Mouse (Mus musculus) thymus, postnatal 36 days (tissue): ENCODE measurements at regions not wholly inside any gene's neighbourhood (a gene's known extent, or its start where the extent isn't known, plus 50 kb on each side); places are given as distances from the start of the nearest gene placed in this dataset.

Experiments used
- DNase-seq, 2 experiments: peaks; one replicate each; pipeline ENCODE4 v3.0.0; 2022; ENCODE audit warnings: mixed read lengths in 2 of 2

- DNase-seq, result peak; percentile 59 to 75
Measured at GRCm38 (mm10) chr17:87202958-87203720, 62.6 kb downstream of the Mcfd2 start.

GRCm38 (mm10) chr17:87202490-87202889 is 63.2 kb downstream of the Mcfd2 start:
- DNase-seq, result peak; percentile 30 to 45

GRCm38 (mm10) chr17:87200721-87201242 is 65.0 kb downstream of the Mcfd2 start:
- DNase-seq, result no peak

- DNase-seq, result no peak
Measured at GRCm38 (mm10) chr17:87200134-87200533, 65.6 kb downstream of the Mcfd2 start.

- DNase-seq, result no peak
Measured at GRCm38 (mm10) chr17:87199134-87199533, 66.6 kb downstream of the Mcfd2 start.

- no peak for DNase-seq
Measured at GRCm38 (mm10) chr17:87197434-87197833, 68.3 kb downstream of the Mcfd2 start.

- DNase-seq, result no peak
Measured at GRCm38 (mm10) chr17:87194639-87195038, 71.1 kb downstream of the Mcfd2 start.

- DNase-seq, result no peak
Measured at GRCm38 (mm10) chr17:87193482-87193881, 72.3 kb downstream of the Mcfd2 start.

GRCm38 (mm10) chr17:87189670-87190069 is 76.1 kb downstream of the Mcfd2 start:
- no peak for DNase-seq
